Mouse (Mus musculus) midbrain, embryonic 10.5 days (tissue): ENCODE measurements around the gene Pla2g1b. TPM values are rescaled to one million over a fixed set of nuclear protein-coding genes. Genes with fewer than 3 reads are reported as not detected.

Experiments
- DNase-seq: peaks from one replicate; pipeline ENCODE4 v3.0.0-alpha.2; 2017; ENCODE audit warnings: low spot score
- H3K27ac ChIP-seq: fragments of 300-500 bp; sonication (generic); replicated peaks from 2 replicates; pipeline ENCODE4 v1.5.1; 2016; ENCODE audit warnings: mild to moderate bottlenecking
- H3K27me3 ChIP-seq: fragments of 300-500 bp; sonication (generic); 2 replicates; pipeline ENCODE4 v1.6.1; 2016; ENCODE audit warnings: low read depth, mild to moderate bottlenecking; ENCODE audit not compliant: poor library complexity, severe bottlenecking
- H3K36me3 ChIP-seq: fragments of 300-500 bp; sonication (generic); 2 replicates; pipeline ENCODE4 v1.6.1; 2016; ENCODE audit warnings: mild to moderate bottlenecking, moderate library complexity
- H3K4me1 ChIP-seq: fragments of 300-500 bp; sonication (generic); 2 replicates; pipeline ENCODE4 v1.6.1; 2016
- H3K4me3 ChIP-seq: fragments of 300-500 bp; sonication (generic); 2 replicates; pipeline ENCODE4 v1.5.1; 2016; ENCODE audit warnings: mild to moderate bottlenecking, moderate library complexity
- H3K9me3 ChIP-seq: fragments of 300-500 bp; sonication (generic); replicated peaks from 2 replicates; pipeline ENCODE4 v1.6.1; 2016; ENCODE audit warnings: mild to moderate bottlenecking
- WGBS: fragments of 180-500 bp; shearing (Covaris S2); methylation state at CpG from one replicate; pipeline ENCODE4 v1.1.7; 2016; 5-methylcytosine and 5-hydroxymethylcytosine counted together
- polyA plus RNA-seq: library from polyadenylated mRNA; unstranded; fragments of >200 nt; fragmentation: Nextera tagmentation; extraction: Ambion mirVana; gene quantifications from 2 replicates; pipeline ENCODE4 v1.2.1, GENCODE M21; 2016

Gene Pla2g1b
- polyA plus RNA-seq, 1 experiment from 2014 or later = 0.62 TPM

GRCm38 (mm10) chr5:115454422-115455090, 11.5 kb upstream of the Pla2g1b start:
- DNase-seq = peak; percentile 29
- Histone ChIP-seq H3K27ac (peak overlapping the region; percentile 52; the same call in 1 of the 2 replicates), H3K9me3 (no peaks in the 10 kb centered on the region), H3K36me3 (peaks cover 55% of the 10 kb centered on the region), H3K4me3 (no peak overlapping the region), H3K27me3 (no peaks in the 10 kb centered on the region), H3K4me1 (peaks cover 25% of the 10 kb centered on the region)
- 81% methylated on average over 11 of the region's 12 CpGs for WGBS

DNA sequence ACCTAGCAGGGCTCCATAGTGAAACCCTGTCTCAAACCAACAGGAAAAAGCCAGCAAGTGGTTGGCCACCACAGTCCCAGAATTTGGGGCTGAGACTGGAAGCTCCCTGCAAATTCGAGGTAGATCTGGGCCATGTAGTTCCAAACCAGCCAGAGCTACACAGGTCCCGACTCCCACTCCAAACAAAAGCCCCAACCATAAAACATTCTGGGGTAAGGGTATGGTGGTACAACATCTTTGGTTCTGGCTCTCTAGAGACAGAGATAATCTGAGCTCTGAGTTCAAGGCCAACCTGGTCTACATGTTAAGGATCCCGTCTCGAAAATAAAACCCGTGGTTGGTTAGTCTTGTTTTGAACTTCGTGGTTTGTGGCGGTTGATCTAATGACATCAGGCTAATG, 10.2 kb upstream of the Pla2g1b start:
- H3K4me3 ChIP-seq = no peak overlapping the region
- H3K36me3 ChIP-seq = peaks cover 43% of the 10 kb centered on the region
- 84% methylated on average over 7 of the region's 7 CpGs for WGBS
- H3K27me3 ChIP-seq = no peaks in the 10 kb centered on the region
- H3K9me3 ChIP-seq = no peaks in the 10 kb centered on the region
- peaks cover 23% of the 10 kb centered on the region for H3K4me1 ChIP-seq
- DNase-seq = no peak
- H3K27ac ChIP-seq = no peak overlapping the region

DNA sequence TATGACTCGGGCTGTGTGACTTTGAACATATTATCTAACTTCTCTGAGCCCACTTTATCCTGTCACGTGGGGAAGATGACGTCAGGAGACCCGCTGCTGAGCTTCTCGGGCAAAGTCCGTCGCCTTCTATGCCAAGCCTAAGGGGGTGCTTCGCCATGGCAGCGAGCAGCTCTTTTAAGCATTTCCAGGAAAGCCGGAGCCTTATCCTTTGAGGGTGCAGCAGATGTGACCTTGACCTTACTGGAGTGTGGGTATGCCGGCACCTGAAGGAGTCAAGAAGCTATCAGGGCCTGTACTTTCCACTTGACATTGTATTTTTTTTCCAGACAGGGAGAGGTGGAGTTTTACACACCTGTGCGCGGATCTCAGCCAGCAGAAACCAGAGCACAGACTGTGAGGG, 7.1 kb upstream of the Pla2g1b start:
- Histone ChIP-seq H3K36me3 (peaks cover 12% of the 10 kb centered on the region), H3K27me3 (no peaks in the 10 kb centered on the region)
- 70% methylated on average over 13 of the region's 13 CpGs for WGBS

DNA sequence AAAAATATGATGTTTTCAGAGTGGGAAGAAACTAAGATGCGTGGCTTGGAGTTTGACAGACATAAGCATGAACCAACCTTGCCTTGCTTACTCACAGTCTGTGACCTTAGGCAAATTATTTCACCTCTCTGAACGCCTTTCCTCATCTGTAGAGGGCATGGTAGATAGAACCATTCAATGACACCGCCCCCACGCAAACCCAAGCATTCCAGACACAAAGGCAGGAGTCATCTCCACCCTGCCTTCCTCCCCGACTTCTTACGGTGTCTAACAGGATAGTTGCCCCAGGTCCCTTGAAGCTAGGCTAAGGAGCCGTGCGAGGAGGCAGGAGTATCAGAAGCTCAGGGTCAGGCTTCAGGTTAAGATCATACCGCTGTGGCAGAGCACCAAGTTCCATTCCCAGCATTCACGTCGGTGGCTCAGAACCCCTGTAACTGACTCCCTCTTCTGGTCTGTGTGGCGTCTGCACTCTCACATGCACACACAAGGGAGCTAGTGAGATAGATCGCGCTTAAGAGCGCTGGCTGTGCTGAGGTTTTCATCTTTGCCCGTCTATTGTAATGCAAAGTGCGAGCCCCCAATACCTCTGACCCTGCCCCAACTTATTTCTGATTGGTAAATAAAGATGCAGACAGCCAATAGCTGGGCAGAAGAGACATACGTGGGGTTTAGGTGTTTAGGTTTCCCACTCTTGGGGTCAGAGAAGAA, 1.5 kb upstream of the Pla2g1b start:
- H3K36me3 ChIP-seq = no peaks in the 10 kb centered on the region
- H3K4me3 ChIP-seq = no peak overlapping the region
- H3K27ac ChIP-seq = no peak overlapping the region
- 79% methylated on average over 18 of the region's 18 CpGs for WGBS
- H3K4me1 ChIP-seq = peaks cover 5% of the 10 kb centered on the region
- H3K9me3 ChIP-seq = no peaks in the 10 kb centered on the region
- DNase-seq = no peak
- no peaks in the 10 kb centered on the region for H3K27me3 ChIP-seq

More for the DNA sequence above, 7.1 kb upstream of the Pla2g1b start:
- Histone ChIP-seq H3K27ac (no peak overlapping the region), H3K4me3 (no peak overlapping the region), H3K9me3 (no peaks in the 10 kb centered on the region), H3K4me1 (peaks cover 10% of the 10 kb centered on the region)
- no peak for DNase-seq

DNA sequence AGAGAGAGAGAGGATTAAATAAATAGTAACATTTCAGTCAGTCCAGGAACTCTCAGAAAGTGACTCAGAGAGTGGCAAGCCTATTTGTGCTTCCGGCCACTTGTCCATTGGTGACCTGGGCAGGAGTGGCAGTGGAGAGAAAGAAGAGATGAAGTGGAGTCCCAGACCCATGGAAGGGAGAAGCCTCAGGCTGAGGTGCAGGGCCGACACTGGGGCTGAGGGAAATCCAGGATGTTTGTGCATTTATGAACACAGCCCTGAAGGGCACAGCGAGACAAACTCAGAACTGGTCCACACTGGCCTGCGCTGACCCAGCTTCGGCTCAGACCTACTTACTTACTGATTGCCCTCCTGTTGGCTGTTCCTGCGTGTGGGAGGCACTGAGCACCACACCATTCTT, 3.7 kb downstream of the Pla2g1b start:
- 71% methylated on average over 6 of the region's 6 CpGs for WGBS
- DNase-seq = no peak
- no peaks in the 10 kb centered on the region for H3K9me3 ChIP-seq
- no peak overlapping the region for H3K27ac ChIP-seq
- no peak overlapping the region for H3K4me3 ChIP-seq
- H3K36me3 ChIP-seq = no peaks in the 10 kb centered on the region
- peaks cover 6% of the 10 kb centered on the region for H3K27me3 ChIP-seq
- H3K4me1 ChIP-seq = peaks cover 17% of the 10 kb centered on the region

GRCm38 (mm10) chr5:115470766-115471531, 4.9 kb downstream of the Pla2g1b start:
- Histone ChIP-seq H3K4me1 (peaks cover 27% of the 10 kb centered on the region), H3K36me3 (no peaks in the 10 kb centered on the region), H3K27ac (no peak overlapping the region), H3K9me3 (no peaks in the 10 kb centered on the region), H3K4me3 (no peak overlapping the region), H3K27me3 (peaks cover 9% of the 10 kb centered on the region)
- DNase-seq = no peak
- 42% methylated on average over 20 of the region's 20 CpGs for WGBS

- Histone ChIP-seq H3K27ac (no peak overlapping the region), H3K4me1 (peaks cover 28% of the 10 kb centered on the region), H3K4me3 (no peak overlapping the region), H3K27me3 (peaks cover 9% of the 10 kb centered on the region), H3K36me3 (peaks cover 15% of the 10 kb centered on the region), H3K9me3 (no peaks in the 10 kb centered on the region)
- 80% methylated on average over 10 of the region's 10 CpGs for WGBS
- DNase-seq = no peak
Measured at GRCm38 (mm10) chr5:115473191-115473590, 7.1 kb downstream of the Pla2g1b start.

DNA sequence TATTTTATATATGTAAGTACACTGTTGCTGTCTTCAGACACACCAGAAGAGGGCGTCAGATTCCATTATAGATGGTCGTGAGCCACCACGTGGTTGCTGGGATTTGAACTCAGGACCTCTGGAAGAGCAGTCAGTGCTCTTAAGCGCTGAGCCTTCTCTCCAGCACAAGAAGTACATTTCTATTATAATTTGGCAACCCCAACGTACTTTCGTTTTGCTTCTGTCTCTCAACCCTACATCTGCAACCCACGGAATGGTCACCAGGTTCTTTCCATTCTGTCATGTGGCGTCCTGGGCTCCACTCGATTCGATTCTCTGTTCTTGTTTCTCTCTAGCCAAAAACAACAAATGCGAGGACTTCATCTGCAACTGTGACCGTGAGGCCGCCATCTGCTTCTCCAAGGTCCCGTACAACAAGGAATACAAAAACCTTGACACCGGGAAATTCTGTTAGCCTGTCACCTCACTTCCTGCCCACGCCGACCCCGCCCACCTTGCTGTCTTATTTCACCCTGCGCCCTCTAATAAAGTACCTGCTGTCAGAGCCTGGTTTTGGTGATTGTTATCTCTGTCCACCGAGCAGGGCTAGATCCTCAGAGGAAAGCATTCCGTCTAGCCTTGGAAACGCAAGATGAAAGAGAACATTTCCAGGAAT, 8.2 kb downstream of the Pla2g1b start:
- no peak overlapping the region for H3K4me3 ChIP-seq
- H3K9me3 ChIP-seq = no peaks in the 10 kb centered on the region
- H3K36me3 ChIP-seq = peaks cover 16% of the 10 kb centered on the region
- H3K27me3 ChIP-seq = peaks cover 10% of the 10 kb centered on the region
- DNase-seq = no peak
- 82% methylated on average over 22 of the region's 22 CpGs for WGBS
- H3K4me1 ChIP-seq = peaks cover 28% of the 10 kb centered on the region
- no peak overlapping the region for H3K27ac ChIP-seq

GRCm38 (mm10) chr5:115475337-115476106, 9.5 kb downstream of the Pla2g1b start:
- WGBS = 7% methylated on average over 22 of the region's 22 CpGs
- no peaks in the 10 kb centered on the region for H3K9me3 ChIP-seq
- H3K27me3 ChIP-seq = peaks cover 23% of the 10 kb centered on the region
- H3K4me1 ChIP-seq = peaks cover 33% of the 10 kb centered on the region
- DNase-seq = peak; percentile 76
- peak overlapping the region; percentile 81 for H3K27ac ChIP-seq
- H3K36me3 ChIP-seq = peaks cover 20% of the 10 kb centered on the region
- peak overlapping the region; percentile 49 for H3K4me3 ChIP-seq

- H3K4me3 ChIP-seq = peak overlapping the region; percentile 49
- 32% methylated on average over 12 of the region's 12 CpGs for WGBS
- peaks cover 27% of the 10 kb centered on the region for H3K4me1 ChIP-seq
- peaks cover 30% of the 10 kb centered on the region for H3K27me3 ChIP-seq
- H3K36me3 ChIP-seq = peaks cover 20% of the 10 kb centered on the region
- H3K27ac ChIP-seq = peak overlapping the region; percentile 81
- no peaks in the 10 kb centered on the region for H3K9me3 ChIP-seq
- DNase-seq = no peak
Measured at GRCm38 (mm10) chr5:115476107-115476727, 10.2 kb downstream of the Pla2g1b start.

GRCm38 (mm10) chr5:115479561-115479960, 13.5 kb downstream of the Pla2g1b start:
- H3K27me3 ChIP-seq = peaks cover 48% of the 10 kb centered on the region
- no peak for DNase-seq

More at GRCm38 (mm10) chr5:115479561-115479960, 13.5 kb downstream of the Pla2g1b start:
- H3K4me1 ChIP-seq = peaks cover 44% of the 10 kb centered on the region
- H3K36me3 ChIP-seq = peaks cover 20% of the 10 kb centered on the region
- no peaks in the 10 kb centered on the region for H3K9me3 ChIP-seq
- H3K4me3 ChIP-seq = no peak overlapping the region
- WGBS = 30% methylated on average over 15 of the region's 15 CpGs
- no peak overlapping the region for H3K27ac ChIP-seq
